Mouse (Mus musculus) forebrain, postnatal 0 days (tissue): ENCODE results near the gene Eif2s2. TPM values are rescaled to one million over a fixed set of nuclear protein-coding genes. Genes with fewer than 3 reads are reported as not detected.

Experiments used
- ATAC-seq: fragments of 200-750 bp; cut with Nextera tagmentation; 2 replicates; pipeline ENCODE4 v1.8.0; 2017; ENCODE audit warnings: mild to moderate bottlenecking, moderate library complexity
- DNase-seq: peaks from one replicate; pipeline ENCODE4 v3.0.0-alpha.2; 2015
- H3K27ac ChIP-seq: fragments of 300-500 bp; sonication (generic); 2 replicates; pipeline ENCODE4 v1.5.1; 2014; ENCODE audit warnings: low read depth, mild to moderate bottlenecking, antibody characterized with exemption, low read length, moderate library complexity, mixed read lengths
- H3K27me3 ChIP-seq: fragments of 300-500 bp; sonication (generic); 2 replicates; pipeline ENCODE4 v1.6.1; 2014; ENCODE audit warnings: mild to moderate bottlenecking, low read length, mixed read lengths; ENCODE audit not compliant: insufficient read depth
- H3K36me3 ChIP-seq: fragments of 300-500 bp; sonication (generic); 2 replicates; pipeline ENCODE4 v1.6.1; 2014; ENCODE audit warnings: mild to moderate bottlenecking, moderate library complexity; ENCODE audit not compliant: insufficient read depth
- H3K4me1 ChIP-seq: fragments of 300-500 bp; sonication (generic); 2 replicates; pipeline ENCODE4 v1.6.1; 2014; ENCODE audit warnings: antibody characterized with exemption; ENCODE audit not compliant: insufficient read depth
- H3K4me2 ChIP-seq: fragments of 300-500 bp; sonication (generic); 2 replicates; pipeline ENCODE4 v1.6.1; 2014; ENCODE audit warnings: low read depth, mild to moderate bottlenecking, moderate library complexity
- H3K4me3 ChIP-seq: fragments of 300-500 bp; sonication (generic); 2 replicates; pipeline ENCODE4 v1.5.1; 2014; ENCODE audit warnings: low read depth, low read length, mixed read lengths
- H3K9ac ChIP-seq: fragments of 300-500 bp; sonication (generic); 2 replicates; pipeline ENCODE4 v1.6.1; 2014; ENCODE audit warnings: mild to moderate bottlenecking
- H3K9me3 ChIP-seq: fragments of 300-500 bp; sonication (generic); 2 replicates; pipeline ENCODE4 v1.6.1; 2016; ENCODE audit warnings: low read length
- CTCF ChIP-seq: sonication (generic); IDR thresholded peaks from 2 replicates; pipeline ENCODE4 v1.5.1; 2016; ENCODE audit warnings: antibody characterized with exemption, control low read depth, low read depth
- WGBS: fragments of 180-500 bp; shearing (Covaris S2); extraction: QIAGEN DNeasy Blood & Tissue Kit; methylation state at CpG from one replicate; pipeline ENCODE4 v1.1.7; 2014; 5-methylcytosine and 5-hydroxymethylcytosine counted together
- polyA plus RNA-seq: library from polyadenylated mRNA; unstranded; fragments of >200 nt; fragmentation: Nextera tagmentation; extraction: Ambion mirVana; gene quantifications from 2 replicates; pipeline ENCODE4 v1.2.1, GENCODE M21; 2015
- total RNA-seq: library from RNA; depleted of rRNA; stranded (reverse); fragments of >200 nt; gene quantifications from 2 replicates; pipeline ENCODE4 v1.2.3, GENCODE M21; 2014

Gene Eif2s2
- total and polyA plus RNA-seq, 2 experiments from 2014 or later, result 81.3 to 103 TPM

DNA sequence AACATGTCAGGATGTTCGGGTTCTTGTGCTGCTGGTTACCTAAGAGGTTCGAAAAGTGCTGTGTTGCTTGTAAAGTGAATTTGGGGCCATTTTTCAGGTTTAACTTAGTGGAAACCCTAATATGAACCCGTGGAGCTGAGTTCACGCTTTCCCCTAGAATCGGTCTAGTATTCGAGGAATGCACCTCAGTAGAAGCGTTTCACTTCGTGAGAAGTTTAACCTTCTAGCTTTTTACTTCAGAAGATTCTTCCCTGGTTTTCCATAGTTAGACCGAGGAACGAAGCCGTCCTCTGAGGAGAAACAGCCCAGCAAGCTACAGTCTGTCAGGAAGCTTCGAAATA, 280 bp upstream of the Eif2s2 start:
- H3K4me1 ChIP-seq, result peaks cover 7% of the 10 kb centered on the region
- no peaks in the 10 kb centered on the region for H3K27me3 ChIP-seq
- H3K9me3 ChIP-seq, result no peaks in the 10 kb centered on the region
- no peaks in the 10 kb centered on the region for H3K36me3 ChIP-seq
- ATAC-seq (peak; percentile 28), DNase-seq (no peak)
- H3K27ac ChIP-seq, result no peak overlapping the region
- H3K9ac ChIP-seq, result peak overlapping the region; percentile 35; the same call in 1 of the 2 replicates
- 10% methylated on average over 12 of the region's 12 CpGs for WGBS
- TF ChIP-seq CTCF, result no peak
- H3K4me3 ChIP-seq, result peak overlapping the region; percentile 80
- peak overlapping the region; percentile 68 for H3K4me2 ChIP-seq

GRCm38 (mm10) chr2:154891585-154891984, 1.1 kb downstream of the Eif2s2 start:
- Histone ChIP-seq H3K9me3 (no peaks in the 10 kb centered on the region), H3K27ac (no peak overlapping the region), H3K36me3 (peaks cover 6% of the 10 kb centered on the region), H3K9ac (peak overlapping the region; percentile 77), H3K4me2 (peak overlapping the region; percentile 68), H3K4me1 (peaks cover 7% of the 10 kb centered on the region), H3K4me3 (peak overlapping the region; percentile 80), H3K27me3 (no peaks in the 10 kb centered on the region)
- WGBS, result 15% methylated on average over 2 of the region's 2 CpGs
- ATAC-seq (no peak), DNase-seq (no peak)
- no peak for TF ChIP-seq CTCF

GRCm38 (mm10) chr2:154876621-154877020, 16.1 kb downstream of the Eif2s2 start:
- DNase-seq, result no peak
- WGBS, result 84% methylated on average over 2 of the region's 2 CpGs
- no peak overlapping the region for H3K9ac ChIP-seq

DNA sequence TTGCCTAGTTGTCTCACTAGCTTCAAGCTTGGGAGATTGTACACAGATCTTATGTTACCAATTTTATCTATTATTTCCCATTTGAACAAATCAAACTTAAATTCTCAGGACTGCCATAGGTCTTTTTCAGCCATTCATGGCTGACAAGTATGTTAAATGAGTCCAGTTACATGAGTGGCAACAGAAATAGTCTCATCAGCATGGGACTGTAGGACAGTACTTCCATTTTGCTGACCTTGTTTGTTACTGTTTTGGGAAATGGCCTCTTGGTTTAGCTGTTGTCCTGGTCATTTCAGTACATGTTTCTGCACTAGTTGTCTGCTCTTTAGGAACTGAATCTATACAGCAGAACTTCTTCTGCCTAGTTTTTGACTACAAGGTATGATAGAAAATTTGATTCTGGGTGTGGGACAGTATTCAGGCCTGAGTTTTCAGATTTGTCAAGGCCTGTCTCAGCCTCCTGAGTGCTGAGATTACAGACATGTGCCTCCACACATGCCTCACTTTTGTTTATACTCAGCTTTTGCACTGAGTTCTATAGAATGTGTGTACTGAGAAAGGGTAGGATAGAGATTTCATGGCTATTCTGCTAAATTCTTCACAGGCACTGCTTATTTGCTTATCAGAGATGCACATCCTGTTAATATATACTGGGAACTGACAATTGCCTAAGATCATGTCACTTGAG, 22.6 kb downstream of the Eif2s2 start:
- Histone ChIP-seq H3K27ac (no peak overlapping the region), H3K4me1 (no peaks in the 10 kb centered on the region), H3K4me2 (no peak overlapping the region), H3K27me3 (no peaks in the 10 kb centered on the region), H3K9me3 (no peaks in the 10 kb centered on the region), H3K36me3 (peaks cover 60% of the 10 kb centered on the region), H3K9ac (no peak overlapping the region), H3K4me3 (no peak overlapping the region)
- no peak for DNase-seq
- ATAC-seq, result no peak
- TF ChIP-seq CTCF, result no peak

More at GRCm38 (mm10) chr2:154876621-154877020, 16.1 kb downstream of the Eif2s2 start:
- Histone ChIP-seq H3K27me3 (no peaks in the 10 kb centered on the region), H3K9me3 (no peaks in the 10 kb centered on the region), H3K4me1 (no peaks in the 10 kb centered on the region), H3K36me3 (peaks cover 46% of the 10 kb centered on the region), H3K27ac (no peak overlapping the region), H3K4me2 (no peak overlapping the region), H3K4me3 (no peak overlapping the region)
- TF ChIP-seq CTCF, result no peak
- ATAC-seq, result no peak

GRCm38 (mm10) chr2:154868106-154868505, 24.6 kb downstream of the Eif2s2 start:
- TF ChIP-seq CTCF, result no peak
- no peak overlapping the region for H3K27ac ChIP-seq
- no peak overlapping the region for H3K4me3 ChIP-seq
- H3K36me3 ChIP-seq, result peaks cover 64% of the 10 kb centered on the region
- ATAC-seq (no peak), DNase-seq (no peak)
- WGBS, result 85% methylated on average over 1 of the region's 1 CpGs
- H3K9ac ChIP-seq, result no peak overlapping the region
- no peaks in the 10 kb centered on the region for H3K9me3 ChIP-seq
- no peaks in the 10 kb centered on the region for H3K4me1 ChIP-seq
- no peak overlapping the region for H3K4me2 ChIP-seq
- H3K27me3 ChIP-seq, result no peaks in the 10 kb centered on the region

DNA sequence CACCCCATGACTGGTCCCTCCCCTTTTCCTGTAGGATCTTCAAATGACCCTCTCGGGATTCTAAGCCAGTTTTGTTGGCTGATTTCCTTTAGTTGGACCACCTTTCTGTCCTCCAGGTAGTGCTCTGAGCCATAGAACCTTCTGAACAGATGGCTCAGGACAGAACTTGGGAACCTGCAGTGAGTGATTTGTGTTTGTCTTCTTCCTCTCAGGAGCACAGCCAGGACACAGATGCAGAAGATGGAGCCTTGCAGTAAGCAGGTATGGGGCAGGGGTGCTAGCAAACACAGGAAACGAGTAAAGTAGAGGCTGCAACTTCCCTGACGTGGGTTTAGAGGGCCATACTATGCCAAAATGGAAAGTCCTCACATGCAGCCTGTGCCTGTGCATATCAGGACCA, 27.0 kb downstream of the Eif2s2 start:
- Histone ChIP-seq H3K9me3 (no peaks in the 10 kb centered on the region), H3K27ac (no peak overlapping the region), H3K4me2 (no peak overlapping the region), H3K27me3 (no peaks in the 10 kb centered on the region), H3K4me3 (no peak overlapping the region), H3K36me3 (peaks cover 48% of the 10 kb centered on the region), H3K4me1 (no peaks in the 10 kb centered on the region), H3K9ac (no peak overlapping the region)
- DNase-seq (no peak), ATAC-seq (no peak)
- TF ChIP-seq CTCF, result no peak
- 80% methylated on average over 3 of the region's 3 CpGs for WGBS

DNA sequence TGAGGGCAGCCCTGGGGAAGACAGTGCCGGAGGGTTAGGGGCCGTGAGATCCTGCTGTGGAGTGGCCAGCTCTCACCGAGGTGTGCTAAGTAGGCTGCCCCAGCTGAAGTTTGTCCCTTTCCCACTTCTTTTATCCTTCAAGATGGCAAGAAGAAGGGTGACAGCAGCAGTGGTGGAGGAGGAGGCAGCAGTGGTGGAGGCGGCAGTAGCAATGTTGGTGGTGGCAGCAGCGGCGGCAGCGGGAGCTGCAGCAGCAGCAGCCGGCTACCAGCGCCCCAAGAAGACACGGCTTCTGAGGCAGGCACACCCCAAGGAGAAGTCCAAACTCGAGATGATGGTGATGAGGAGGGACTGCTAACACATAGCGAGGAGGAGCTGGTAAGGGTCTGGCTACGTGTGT, 29.1 kb downstream of the Eif2s2 start:
- no peak for TF ChIP-seq CTCF
- H3K4me2 ChIP-seq, result no peak overlapping the region
- H3K36me3 ChIP-seq, result peaks cover 41% of the 10 kb centered on the region
- H3K27me3 ChIP-seq, result no peaks in the 10 kb centered on the region
- H3K4me3 ChIP-seq, result no peak overlapping the region
- WGBS, result 92% methylated on average over 13 of the region's 13 CpGs
- DNase-seq, result no peak
- H3K27ac ChIP-seq, result no peak overlapping the region
- H3K4me1 ChIP-seq, result no peaks in the 10 kb centered on the region
- H3K9me3 ChIP-seq, result no peaks in the 10 kb centered on the region
- no peak overlapping the region for H3K9ac ChIP-seq
- no peak for ATAC-seq
